Mouse (Mus musculus) embryonic fibroblast, embryonic 13.5 days (primary cell): ENCODE data around the gene Tst.

Experiments used
- CTCF ChIP-seq: IDR thresholded peaks from 2 replicates; pipeline ENCODE4 v1.5.1; 2011; ENCODE audit warnings: mild to moderate bottlenecking, control low read depth, low read length, moderate library complexity, borderline replicate concordance; ENCODE audit not compliant: insufficient read depth
- POLR2A ChIP-seq: IDR thresholded peaks from 2 replicates; pipeline ENCODE4 v1.6.1; 2011; ENCODE audit warnings: low read depth, mild to moderate bottlenecking, control low read depth, low read length, moderate library complexity

DNA sequence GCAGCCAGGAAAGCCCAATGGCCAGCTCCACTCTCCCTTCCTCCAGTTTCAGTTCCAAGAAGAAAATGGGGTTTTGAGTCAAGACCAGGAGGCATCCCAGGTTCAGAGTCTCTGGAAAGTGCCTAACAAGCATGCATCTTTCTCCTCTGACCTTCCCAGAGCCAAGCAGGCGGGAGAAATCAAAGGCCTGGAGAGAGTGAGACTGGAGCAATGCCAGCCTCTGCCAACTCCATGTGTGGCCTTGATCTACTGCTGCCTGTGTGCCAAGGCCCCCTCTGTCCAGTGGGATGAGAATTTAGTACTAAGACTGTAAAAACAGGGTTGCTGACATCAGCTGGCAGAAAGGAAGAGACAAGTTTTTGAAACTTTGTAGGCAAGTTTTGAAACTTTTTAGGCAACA, 1.8 kb downstream of the Tst start:
- TF ChIP-seq CTCF (no peak), POLR2A (no peak)
